Mouse (Mus musculus) gastrocnemius, postnatal 36 days (tissue): ENCODE measurements around the gene Muc13. TPM values are rescaled to one million over a fixed set of nuclear protein-coding genes. Genes with fewer than 3 reads are reported as not detected.

ENCODE experiments used
- DNase-seq, 2 experiments: peaks; one replicate each; pipeline ENCODE4 v3.0.0; 2022
- intact Hi-C: fragments of 180-260 bp; cut with DNase I; formaldehyde crosslinking; loops from one replicate; pipeline ENCODE4 v1.15.1; 2025
- total RNA-seq, 2 experiments: library from RNA; stranded (reverse); gene quantifications; 2 replicates each; pipeline ENCODE4 v1.2.3; 2021

Gene Muc13
- total RNA-seq, 2 experiments from 2014 or later: not detected

- no peak for DNase-seq
- intact Hi-C loops: loop anchor here (5.0 kb wide), 1 partner anchor 169 kb away; no protein-coding TSS in a partner anchor
These were observed 24.8 kb downstream of the Muc13 start for GRCm38 (mm10) chr16:33818413-33819165.

DNA sequence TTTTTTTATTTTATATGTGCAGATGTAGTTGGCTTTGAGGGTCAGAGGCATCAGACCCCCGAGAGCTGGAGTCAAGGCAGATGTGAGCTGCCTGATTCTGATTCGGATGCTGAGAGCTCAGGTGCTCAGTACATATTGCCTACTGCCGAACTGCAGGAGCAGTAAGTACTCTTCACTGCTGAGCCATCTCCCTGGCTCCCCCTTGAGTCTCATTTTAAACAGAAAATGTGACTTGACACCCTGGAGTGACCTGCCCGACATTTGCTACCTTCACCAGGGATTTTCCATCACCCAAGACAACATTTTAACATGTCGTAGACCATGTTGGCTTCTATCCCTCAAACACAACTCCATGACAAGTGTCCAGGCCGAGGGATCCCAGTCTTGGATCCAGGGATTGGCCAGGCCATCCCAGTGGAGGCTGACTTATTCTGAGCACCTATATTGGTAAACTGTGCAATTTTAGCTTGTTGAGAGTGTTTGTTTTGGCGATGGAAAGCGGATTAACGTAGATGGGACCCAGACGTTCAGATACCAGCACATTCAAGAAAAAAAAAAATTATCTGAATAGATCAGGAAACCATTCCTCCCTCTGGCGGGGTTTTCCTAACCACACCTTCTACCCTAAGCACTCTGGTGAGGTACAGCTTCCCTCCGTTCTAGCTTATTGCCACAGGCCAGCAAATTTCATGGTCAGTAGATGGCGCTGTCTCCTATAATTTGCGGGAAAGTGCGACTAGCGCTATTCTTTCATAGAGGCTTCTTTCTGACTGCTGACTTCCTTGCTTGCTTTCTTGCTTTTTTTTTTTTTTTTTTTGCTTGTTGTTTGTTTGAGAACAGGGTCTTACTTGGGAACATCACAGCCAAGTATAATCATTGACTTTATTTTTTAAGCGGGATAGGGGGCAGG lies 26.7 kb downstream of the Muc13 start:
- intact Hi-C loops: loop anchor here (1.0 to 5.0 kb wide), 2 partner anchors 130 to 292 kb away; no protein-coding TSS in a partner anchor
- peak; percentile 69 to 81 for DNase-seq

- intact Hi-C loops: loop anchor here (5.0 kb wide), 1 partner anchor 288 kb away; no protein-coding TSS in a partner anchor
- DNase-seq: no peak
These were observed 30.8 kb downstream of the Muc13 start for GRCm38 (mm10) chr16:33824603-33825002.

- no peak for DNase-seq
- intact Hi-C loops: no loop called here
These were observed 34.7 kb downstream of the Muc13 start for GRCm38 (mm10) chr16:33828496-33828895.

DNA sequence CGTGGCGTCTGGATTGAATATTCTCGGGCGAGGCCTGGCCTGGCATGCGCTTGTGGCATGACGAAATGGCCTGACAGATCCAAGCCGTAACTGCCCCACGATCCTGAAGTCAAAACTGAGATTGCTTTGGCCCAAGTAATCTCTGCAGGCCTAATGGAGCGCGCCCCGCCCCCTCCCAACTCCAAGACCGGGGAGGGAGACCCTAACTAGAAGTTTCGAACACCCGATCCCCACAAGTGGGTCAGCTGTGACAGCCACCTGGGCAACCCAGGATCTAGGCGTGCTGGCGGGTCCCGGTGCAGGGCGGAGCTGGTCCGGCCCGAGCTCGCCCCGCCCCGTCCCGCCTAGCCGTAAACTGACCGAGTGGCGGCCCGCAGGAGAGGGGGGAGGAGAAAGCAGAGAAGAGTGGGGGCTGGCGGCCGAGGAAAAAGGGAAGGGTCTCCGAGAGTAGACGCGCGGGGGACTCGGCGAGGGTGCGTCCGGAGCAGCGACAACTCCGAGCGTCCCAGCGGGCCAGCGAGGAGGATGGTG lies 35.5 kb downstream of the Muc13 start, which contains the start of gene Itgb5:
Itgb5 (plus strand) TSS at position 365 of the 531 bp plus-strand sequence.
- intact Hi-C loops: no loop called here
- peak; percentile 74 to 75 for DNase-seq

DNA sequence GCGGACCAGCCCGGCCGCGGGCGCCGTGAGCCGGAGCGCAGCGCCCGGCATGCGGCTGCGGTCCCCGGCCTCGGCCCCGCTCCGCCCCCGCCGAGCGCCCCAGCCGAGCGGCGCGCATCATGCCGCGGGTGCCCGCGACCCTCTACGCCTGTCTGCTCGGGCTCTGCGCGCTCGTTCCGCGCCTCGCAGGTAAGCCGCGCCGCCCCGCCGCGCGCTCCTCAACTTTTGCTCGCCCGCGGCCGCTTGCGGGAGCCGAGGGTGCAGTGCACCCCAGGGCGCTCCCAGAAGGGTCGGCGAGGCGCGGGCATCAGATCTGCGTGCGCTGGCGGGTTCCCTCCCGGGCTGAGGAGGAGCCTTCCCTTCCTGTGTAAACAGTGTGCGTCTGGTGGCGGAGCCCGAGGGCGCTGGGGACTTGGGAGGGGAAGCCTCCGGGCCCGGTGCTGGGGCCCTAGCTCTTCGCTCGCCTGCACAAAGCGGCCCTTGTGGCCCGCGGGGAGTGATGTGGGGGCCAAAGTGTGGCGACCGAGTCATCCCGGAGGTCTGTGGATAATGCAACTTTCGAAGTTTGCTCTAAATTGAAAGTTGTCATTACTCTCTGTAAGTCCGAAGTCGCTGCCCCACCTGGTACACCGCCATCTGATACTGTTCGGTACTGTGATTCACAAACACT lies 36.1 kb downstream of the Muc13 start:
- intact Hi-C loops: loop anchor here (10.0 kb wide), 1 partner anchor 55 kb away; no protein-coding TSS in a partner anchor
- DNase-seq: peak; percentile 39 to 65

DNA sequence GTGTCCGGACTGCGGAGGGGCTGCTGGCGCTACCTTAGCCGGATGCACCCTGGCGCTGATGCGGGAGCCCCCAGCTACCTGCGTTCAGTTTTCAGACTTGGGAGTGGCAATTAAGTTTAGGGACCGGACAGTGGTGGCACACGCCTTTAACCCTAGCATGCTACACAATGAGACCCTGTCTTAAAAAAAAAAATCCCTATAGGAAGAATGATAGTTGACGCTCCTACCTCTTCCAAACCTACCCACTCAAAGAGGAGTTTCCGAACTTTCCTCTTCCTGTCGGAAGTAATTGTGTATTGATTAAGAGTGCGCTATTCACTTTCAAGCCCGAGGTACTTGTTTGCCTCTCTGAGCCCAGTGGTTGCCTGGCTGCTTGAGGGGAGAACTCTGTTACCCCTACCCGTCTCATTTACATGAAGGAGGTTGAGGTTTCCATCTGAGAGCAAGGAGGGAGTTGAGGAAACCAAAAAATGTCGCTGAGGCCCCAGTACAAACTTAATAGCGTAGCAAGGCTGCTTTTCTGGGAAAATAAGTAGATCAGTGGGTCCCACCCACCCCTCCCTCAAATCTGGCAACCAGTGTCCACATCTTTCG lies 36.8 kb downstream of the Muc13 start:
- intact Hi-C loops: loop anchor here (10.0 kb wide), 1 partner anchor 54 kb away; no protein-coding TSS in a partner anchor
- DNase-seq: no peak

DNA sequence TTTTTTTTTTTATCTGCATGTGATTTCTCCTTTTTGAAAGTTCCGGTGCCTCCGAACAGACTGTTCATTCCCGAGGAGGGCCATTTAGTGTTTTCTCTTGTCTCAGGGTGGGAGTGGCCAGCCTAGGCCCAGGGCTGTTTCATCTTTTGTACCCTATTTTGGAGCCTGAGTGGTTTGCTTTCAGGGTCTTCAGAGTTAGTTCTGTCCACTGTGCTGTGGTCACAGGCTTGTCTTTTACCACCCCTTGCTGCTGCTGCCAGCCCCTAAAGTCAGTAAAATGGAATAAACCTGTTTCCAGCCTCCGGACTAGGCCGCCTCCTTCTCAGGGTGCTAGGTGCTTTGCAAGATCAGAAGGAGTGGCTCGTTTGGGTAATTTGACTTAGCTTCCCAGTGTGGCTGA lies 38.2 kb downstream of the Muc13 start:
- DNase-seq: no peak
- intact Hi-C loops: loop anchor here (10.0 kb wide), 1 partner anchor 53 kb away; no protein-coding TSS in a partner anchor

DNA sequence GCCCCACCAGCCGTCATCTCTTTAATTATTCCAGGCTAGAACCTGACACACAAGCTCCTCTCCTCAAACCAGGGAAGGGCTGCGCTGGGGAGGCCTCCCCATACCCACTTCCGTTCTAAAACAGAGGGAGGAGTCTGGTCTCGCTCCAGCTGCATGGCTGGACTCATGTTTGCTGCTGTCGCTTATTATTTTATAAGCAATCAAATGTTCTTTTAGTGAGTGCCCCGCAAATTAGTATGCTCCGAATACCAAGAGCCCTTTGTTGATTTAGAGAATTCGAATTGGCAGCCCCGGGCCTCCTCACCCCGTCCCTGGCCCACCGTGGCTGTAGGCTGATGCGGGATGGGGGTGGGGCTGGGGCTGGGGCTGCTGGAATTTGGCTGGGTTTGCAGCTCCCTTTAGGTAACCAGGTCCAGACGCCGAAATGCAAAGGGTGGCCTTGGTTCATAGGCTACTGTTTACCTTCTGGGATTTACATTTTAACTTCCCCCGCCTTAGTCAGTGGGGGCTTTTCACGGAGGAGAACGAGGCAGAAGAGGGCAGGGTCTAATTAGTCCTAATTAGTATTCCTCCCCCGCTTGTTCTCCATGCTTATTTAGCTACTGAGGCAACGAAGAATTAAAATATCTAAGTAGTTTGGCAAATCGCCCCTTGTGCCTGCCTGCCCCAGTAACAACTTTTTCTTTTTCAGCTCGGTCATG lies 39.0 kb downstream of the Muc13 start:
- intact Hi-C loops: loop anchor here (10.0 kb wide), 1 partner anchor 52 kb away; no protein-coding TSS in a partner anchor
- no peak for DNase-seq

- intact Hi-C loops: loop anchor here (10.0 kb wide), 1 partner anchor 51 kb away; no protein-coding TSS in a partner anchor
- no peak for DNase-seq
These were observed 39.6 kb downstream of the Muc13 start for GRCm38 (mm10) chr16:33833429-33833753.

DNA sequence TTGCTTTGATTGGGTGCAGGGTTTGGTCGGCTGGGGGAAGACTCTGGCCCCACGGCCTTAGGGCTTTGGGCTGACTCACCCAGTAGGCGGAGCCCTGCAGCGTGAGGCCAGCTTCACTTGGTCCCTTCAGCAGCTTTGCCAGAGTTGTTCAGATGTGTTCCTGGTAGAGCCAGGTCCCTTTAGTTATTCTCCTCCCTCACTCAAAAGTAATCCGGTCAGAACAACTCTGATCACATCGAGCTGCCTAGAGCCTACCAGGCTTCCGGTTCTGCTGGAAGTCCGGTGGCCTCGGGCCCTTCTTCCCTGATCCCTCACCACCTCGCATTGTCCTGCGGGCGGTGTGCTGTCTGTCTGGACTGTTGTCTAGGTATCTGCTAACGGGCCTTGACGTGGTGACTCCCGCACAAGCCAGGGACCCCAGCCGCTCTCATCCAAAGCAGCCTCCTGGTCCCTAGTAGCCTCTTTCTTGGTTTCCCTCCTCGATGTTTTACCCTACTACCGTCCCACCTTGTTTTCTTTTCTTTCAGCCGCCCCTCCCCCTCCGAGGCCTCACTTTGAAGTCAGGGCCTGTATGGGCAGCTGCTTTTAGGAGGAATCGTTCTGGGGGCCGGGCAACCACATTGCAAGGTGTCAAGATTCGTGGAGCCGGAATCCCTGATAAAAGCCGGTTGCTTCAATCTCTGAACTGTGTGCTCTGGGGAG lies 40.1 kb downstream of the Muc13 start:
- intact Hi-C loops: loop anchor here (10.0 kb wide), 1 partner anchor 51 kb away; no protein-coding TSS in a partner anchor
- DNase-seq: peak in 1 of 2 experiments; percentile 50

DNA sequence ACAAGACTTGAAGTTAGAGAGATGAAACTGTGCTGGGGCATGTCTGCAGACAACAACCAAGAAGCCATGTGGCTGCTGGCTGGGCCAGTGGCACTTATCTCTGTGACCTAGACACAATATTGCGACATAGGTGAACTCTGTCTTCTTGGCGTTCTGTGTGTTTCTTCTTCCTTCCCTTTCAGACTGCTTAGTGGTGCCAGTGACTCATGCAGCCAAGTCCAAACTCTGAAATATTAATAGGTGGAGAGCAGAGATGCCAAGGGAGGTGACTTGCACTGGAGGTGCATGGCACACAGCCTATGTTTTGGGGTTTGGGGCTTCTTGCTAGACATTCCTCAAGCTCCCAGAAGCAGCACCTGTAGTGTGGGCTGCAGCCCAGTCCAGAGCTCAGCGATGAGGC lies 42.8 kb downstream of the Muc13 start:
- DNase-seq: peak in 1 of 2 experiments; percentile 35
- intact Hi-C loops: loop anchor here (10.0 kb wide), 1 partner anchor 48 kb away; no protein-coding TSS in a partner anchor

DNA sequence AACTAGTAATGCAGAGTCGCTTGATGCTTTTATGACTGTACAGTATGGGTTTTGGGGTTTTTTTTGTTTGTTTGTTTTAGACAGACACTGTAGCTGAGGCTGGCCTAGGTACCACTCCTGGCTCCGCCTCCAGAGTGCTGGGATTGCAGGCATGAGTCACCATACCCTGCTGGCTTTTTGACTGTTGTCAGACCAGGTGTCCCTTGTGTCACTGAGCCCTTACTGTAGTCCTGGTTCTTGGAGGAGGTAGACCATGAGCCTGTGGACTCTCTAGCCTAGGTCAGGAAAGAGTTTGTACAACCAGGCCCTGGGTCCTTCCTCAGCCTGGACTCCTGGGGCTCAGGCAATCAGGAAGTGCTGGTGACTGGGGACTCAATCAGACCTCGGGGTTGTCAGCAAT lies 43.4 kb downstream of the Muc13 start:
- DNase-seq: no peak
- intact Hi-C loops: loop anchor here (10.0 kb wide), 1 partner anchor 48 kb away; no protein-coding TSS in a partner anchor

GRCm38 (mm10) chr16:33840616-33841015 lies 46.8 kb downstream of the Muc13 start:
- intact Hi-C loops: no loop called here
- DNase-seq: no peak

DNA sequence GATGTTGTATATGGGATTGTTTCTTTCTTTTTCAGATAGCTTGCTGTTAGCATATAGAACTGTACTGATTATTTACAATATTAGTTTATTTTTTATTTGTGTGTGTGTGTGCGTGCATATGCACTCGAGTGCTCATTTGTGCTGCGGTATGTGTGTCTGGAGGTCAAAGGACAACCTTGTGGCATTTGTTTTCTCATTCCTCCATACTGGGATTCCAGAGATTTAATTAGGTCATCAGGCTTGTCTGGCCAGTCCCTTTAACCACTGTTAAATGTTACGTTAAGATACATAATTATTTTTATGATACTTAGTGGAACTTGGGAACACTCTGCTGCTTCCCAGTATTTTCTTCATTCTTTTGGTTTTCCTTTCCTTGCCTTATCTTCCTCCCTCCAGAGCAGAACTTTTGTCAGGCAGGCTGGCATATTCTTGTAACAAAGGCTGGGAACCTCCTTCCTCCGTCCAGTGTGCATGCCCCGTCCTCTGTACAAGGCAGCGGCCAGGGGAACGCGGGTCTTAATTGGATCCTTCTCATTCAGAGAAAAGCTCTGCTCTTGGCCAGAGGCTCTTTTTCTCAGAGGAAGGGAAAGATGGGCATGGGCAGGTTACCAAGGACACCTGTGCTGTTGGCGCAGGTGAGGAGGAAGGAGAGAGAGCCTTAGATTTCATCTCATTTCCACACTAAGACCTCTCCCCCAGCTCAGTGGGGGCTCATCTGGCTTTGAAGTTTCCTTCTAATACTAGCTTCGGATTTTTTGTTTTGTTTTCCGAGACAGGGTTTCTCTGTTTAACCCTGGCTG lies 48.4 kb downstream of the Muc13 start:
- intact Hi-C loops: no loop called here
- DNase-seq: no peak

DNA sequence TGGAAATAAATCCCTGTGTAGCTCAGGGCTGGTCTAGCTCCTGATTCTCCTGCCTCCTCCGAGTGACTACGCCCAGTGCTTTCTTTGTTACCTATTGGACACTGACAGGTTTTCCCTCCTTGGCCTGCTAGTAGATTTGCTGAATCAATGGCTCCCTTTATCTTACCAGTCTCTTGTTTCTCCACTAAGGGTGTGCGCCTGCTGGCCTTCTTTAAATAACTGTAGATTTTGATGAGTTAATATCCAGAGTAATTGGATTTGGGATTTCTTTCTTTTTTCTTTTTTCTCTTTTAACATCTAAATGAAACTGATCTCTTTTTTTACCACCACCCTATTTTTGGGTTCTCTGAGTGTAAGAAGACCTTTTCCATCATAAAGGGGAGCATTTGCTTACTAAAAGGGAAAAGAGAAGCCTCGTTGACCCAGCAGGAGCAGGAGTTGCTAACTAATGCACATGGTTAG lies 50.3 kb downstream of the Muc13 start:
- no peak for DNase-seq

DNA sequence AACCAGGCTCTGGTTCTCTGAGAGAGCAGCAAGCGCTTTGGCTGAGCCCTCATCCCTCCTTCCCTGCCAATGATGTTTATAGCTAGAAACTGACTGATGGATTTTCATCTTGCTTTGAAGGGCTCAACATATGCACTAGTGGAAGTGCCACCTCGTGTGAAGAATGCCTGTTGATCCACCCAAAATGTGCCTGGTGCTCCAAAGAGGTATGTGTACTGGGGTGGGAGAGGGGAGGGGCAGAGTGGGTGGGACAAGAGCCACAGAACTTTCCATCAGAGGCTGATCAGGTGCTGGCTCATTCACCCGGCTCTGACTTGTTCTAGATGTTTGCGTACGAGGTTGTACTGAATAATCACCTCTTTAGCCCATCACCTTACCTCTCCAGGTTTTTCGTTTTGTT lies 51.0 kb downstream of the Muc13 start:
- intact Hi-C loops: no loop called here
- DNase-seq: no peak

More for the DNA sequence above, 50.3 kb downstream of the Muc13 start:
- intact Hi-C loops: no loop called here
